Mouse (Mus musculus): Measurements from ENCODE around the gene Adgrl1.

Adgrl1 gene

DNA sequence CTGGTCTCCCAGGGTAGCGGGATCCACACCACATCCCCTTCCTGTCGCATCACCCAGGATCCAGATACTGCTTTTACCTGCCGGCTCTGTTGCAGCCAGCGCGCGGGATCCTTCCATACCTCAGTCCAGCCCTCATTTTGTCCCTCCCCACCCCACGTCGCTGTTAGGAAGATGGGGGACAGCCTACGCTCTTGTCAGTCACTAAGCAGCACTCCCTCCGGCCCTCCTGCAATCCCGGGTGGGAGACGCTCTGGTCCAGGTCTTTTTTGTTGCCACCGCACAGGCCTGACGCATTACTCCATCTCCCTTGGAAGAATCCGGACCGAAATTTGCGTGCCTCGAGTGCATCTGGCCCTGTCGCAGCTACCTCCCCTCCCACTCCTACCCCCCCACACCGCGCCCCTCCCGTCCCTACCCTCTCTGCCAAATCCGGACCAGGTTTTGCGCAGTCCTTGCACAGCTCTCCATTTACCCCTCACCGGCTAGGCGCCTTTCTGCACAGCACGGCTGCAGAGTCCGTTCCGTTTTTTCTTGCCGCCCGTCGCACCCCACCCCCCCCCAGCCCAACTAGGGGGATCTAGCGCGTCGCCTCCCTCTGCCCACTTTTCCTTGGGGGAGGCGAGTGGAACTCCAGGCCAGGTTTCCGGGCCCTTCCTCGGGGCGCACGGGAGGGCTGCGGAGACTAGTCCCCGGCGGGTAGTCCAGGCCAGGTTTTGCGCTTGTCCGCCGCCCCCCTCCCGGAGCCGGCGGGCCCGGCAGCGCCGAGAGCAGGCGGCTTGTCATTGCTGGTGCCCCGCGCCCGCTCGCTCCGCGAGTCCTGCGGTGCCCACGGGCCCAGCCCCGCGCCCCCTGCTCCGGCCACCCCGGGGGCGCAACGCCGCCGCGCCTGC is at the start of gene Adgrl1:
TSS of gene Adgrl1 (plus strand) at position 743 of the 890 bp plus-strand sequence.
- DNase-seq = peak; percentile 98

DNA sequence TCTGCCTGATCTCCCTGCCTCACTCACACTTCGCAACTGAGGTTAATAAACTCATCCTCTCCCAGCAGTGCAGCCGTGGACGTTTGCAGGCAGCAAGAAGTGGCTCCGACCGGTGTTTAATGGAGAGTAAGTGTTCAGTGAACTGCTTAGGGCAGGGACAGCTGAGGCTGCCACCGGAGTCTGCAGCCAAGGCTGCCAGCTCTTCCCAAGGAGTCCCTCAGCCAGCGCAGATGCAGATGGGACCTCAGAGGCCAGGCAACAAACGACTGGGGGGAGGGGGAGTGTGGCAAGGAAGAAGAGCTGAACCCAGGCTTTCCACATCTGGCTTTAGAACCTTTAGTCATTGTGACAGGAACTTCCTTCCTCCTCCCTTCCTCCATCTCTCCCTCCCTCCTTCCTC is 47.6 kb upstream of the Adgrl1 start:
- DNase-seq = no peak

DNA sequence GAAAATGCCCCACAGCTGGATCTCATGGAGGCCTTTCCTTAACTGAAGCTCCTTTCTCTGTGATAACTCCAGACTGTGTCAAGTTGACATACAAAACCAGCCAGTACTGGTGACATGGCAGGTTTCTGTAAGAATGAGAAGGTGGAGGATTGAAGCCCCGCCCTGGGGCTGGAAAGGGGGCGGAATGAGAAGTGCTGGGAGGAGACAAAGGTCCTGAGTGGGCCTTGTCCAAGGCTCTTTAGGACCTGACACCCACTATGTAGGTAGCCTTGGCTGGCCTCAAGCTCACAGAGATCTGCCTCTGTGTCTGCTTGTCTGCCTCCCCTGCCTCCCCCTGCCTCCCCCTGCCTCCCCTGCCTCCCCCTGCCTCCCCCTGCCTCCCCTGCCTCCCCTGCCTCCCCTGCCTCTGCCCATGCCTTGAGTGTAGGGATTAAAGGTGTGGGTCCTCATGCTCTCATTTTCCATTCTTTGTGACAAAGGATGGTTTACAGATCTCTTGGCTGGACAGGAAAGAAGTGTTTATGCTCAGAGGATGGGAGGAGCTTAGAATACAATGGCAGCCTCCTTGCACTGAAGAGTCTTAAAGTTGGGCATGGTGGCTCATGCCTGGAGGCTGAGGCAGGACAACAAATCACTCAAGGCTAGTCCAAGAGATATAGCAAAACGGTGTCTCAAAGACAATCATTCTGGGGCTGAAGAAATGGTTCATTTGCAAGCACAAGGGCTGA is 46.4 kb upstream of the Adgrl1 start:
- no peak for DNase-seq

DNA sequence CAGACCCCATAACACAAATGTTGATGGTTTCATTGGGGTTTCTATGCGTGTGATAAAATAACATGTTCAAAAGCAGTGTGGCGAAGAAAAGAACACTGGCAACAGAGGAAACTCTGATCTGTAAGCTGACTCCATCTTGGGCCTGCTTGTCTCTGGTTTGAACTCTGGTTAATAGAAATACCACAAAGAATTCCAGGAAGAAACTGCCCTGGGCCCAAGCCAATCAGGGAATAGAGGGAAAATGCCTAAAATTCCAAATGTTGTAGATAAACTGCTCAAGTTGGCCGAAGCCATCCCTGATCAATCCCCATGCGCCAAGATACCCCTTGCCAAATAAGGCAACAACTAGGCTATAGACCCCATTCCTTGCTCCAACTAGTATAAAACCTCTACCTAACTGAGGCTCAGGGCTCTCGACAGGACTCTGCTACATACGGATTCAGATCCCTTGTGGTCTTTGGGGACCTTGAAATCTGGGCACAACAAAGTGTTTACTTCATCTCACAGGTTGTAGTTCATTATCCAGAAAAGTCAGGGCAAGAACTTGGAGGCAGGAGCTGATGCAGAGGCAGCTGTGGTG is 43.3 kb upstream of the Adgrl1 start:
- no peak for DNase-seq

DNA sequence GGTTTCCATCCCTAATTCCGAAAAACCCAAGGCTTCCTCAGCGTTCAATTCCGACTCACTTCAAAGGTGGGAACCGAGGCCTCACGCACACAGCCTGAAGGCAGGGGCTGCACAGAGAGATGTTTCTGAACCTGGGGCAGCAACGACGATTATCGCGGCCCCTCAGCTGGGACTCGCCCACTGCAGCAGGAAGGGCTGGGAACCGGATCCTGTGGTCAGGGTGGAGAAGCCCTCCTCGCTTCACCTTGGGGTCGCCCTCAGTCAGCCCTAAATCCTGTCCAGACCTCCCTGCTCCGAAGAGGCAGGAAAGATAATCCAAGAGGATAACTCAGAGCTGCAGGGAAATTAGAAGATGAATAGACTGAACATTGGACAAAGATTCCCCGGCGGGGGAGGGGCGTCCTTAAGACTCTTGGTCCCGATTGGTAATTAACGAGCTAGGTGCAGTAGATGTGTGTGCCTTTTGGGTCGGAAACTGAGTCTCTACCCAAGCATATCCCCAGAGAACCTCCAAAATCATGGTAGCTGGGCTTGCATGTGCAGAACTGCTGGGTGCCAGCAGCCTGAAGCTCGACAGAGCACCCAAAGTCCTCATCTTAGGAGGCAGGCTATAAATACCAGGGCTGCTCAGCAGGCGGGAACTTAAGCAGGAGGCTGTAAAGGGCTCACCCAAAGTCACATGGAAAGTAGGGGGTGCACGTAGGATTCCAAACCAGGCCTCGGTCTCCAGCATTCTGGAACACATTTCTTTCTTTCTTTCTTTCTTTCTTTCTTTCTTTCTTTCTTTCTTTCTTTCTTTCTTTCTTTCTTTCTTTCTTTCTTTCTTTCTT is 37.3 kb upstream of the Adgrl1 start:
- no peak for DNase-seq

DNA sequence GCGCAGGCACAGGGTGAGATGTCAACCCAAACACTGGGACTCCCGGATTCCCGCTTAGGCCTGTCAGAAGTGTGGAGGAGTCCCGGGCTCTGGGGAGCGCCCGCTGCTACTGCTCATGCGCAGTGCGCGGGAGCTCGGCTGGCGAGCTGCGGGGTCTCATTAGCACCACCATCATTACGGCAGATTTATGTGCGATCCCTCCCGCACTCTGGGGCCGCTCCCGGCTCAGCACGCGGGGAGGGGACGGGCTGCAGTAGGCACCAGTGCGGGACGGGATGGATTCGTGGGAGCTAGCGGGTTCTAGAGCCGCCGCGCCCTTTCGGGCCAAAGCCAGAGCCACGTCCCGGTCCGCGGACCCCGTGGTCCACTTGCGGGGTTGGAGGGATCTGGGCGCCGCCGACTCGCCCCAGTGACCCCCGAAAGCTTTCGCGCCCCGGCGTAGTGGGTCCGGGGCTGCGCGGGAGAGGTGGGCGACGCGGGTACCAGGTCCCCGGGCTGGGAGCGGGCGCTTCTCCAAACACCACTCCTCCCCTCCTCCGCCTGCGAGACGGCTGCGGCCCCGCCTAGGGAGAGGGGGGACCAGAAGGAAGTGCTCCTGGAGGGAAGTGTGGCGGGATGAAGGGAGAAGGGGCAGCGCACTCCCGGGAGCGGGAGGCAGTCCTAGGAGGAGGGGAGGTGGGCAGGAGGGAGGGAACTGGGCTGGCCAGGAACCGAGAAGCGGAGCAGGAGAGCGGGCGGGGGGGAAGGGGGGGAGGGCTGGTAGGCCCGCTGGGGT is 24.8 kb upstream of the Adgrl1 start:
- peak; percentile 48 for DNase-seq

- no peak for DNase-seq
Observed at GRCm38 (mm10) chr8:83875656-83876040, 24.3 kb upstream of the Adgrl1 start.

DNA sequence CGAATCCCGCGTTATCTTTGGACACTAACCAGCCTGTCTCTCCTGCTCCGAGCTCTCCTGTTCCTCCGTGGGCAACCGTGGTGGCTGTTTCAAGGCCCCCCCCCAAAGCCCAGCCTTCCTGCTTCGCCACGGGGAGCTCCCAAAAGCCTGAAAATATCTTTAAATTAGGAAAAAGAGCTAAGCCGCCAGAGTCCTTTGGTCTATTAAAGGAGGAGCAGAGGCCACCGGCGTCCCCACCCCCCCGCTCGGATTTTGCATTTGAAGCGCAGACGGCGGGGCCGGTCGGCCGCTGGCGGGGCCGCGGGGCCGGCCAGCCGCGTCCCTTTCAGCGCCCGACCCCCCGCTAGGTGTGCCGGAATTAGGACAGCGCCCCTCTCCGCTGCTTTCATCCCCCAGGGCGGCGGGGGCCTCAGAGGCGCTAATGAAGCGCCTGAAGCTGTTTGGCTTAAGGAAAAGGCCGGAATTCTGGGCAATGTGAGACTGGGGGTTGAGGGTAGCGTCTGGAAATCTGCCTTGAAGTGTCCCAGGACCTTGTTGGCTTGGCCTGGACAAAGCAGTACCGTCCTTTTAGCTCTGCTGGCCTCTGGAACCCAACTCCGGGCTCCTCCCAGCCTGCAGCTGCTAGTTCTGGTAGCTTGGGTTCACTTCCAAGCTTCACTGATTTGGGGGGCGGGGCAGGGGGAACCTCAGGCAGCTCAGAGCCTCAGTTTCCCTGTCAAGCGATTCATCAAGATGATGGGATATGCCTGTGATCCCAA is 23.6 kb upstream of the Adgrl1 start:
- DNase-seq = no peak

- DNase-seq = no peak
Observed at GRCm38 (mm10) chr8:83876838-83877223, 23.1 kb upstream of the Adgrl1 start.

- DNase-seq = no peak
Observed at GRCm38 (mm10) chr8:83888409-83888808, 11.5 kb upstream of the Adgrl1 start.

GRCm38 (mm10) chr8:83892061-83892460 is 7.8 kb upstream of the Adgrl1 start:
- no peak for DNase-seq

- peak; percentile 69 for DNase-seq
Observed at GRCm38 (mm10) chr8:83893915-83894314, 6.0 kb upstream of the Adgrl1 start.

GRCm38 (mm10) chr8:83895894-83896293 is 4.0 kb upstream of the Adgrl1 start:
- DNase-seq = no peak

- DNase-seq = no peak
Observed at GRCm38 (mm10) chr8:83896461-83896860, 3.4 kb upstream of the Adgrl1 start.

DNA sequence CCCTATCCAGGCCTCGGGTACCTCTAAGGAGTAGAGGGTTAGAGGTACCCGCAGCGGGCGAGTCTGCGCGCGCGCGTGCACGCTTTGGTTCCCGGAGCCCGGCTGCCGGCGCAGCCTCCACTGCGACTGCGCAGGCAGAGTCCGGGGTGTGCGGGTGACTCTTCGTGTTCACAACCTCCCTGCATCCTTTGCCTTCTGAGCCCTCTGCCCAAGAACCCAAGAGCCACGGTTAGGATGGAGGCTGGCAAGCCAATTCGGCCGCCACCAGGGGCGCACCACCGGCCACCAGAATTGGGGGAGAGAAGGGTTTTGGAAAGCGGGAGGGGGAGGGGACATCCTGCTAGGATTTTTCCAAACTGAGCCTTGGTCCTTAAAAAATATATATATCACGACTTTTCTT is 2.7 kb upstream of the Adgrl1 start:
- DNase-seq = no peak

DNA sequence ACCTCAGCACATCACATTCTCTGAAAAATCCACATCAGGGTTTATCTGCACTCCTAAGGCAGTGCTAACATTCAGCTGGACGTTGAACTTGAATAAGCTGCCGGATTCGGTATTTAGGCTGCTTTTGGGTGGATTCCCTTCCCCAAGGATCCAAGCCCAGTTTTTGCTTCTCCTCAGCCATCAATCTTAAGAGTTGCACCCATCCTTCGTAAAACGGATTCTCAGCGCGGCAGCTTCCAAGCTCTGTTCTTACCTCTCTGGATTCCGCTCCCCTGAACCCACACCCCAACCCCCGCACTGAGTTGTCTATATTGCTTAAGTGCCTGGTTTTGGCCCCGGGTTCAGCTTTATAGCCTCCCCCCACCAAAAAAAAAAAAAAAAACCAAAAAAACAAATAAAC is 1.4 kb upstream of the Adgrl1 start:
- peak; percentile 49 for DNase-seq

- DNase-seq = peak; percentile 74
Observed at GRCm38 (mm10) chr8:83898985-83899362, 931 bp upstream of the Adgrl1 start.

DNA sequence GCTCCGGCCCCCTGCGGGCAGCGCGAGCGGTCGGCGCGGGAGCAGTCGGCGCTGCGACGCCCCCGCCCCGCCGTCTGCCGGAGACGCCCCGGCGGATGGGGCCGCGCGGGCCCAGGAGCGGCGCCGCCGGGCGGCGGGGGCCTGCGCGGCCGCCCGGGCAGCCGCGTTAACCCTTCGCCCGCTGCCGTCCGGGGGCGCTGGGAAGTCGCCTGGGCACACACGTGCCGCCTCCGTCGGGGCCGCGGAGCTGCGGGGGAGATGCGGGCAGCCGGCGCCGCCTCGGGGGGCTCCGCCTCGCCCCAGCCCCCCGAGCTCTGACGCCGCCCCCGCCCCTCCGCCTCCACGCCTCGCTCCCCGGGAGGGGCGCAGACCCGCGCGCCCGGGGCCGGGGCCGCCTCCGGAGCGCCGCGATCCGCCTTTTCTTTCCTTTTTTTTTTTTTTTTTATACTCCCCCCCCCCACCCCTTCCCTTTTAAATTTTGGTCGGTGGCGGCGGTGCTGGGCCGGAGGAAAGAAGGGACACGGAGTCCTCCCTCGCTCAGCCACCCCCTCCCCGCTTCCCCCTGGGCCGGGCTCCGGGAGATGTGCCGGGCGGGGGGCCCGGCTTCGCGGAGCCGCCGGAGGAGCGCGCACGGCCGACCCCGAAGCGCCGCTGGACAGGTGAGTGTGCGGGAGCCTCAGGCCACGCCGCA is 506 bp downstream of the Adgrl1 start:
- peak; percentile 42 for DNase-seq

DNA sequence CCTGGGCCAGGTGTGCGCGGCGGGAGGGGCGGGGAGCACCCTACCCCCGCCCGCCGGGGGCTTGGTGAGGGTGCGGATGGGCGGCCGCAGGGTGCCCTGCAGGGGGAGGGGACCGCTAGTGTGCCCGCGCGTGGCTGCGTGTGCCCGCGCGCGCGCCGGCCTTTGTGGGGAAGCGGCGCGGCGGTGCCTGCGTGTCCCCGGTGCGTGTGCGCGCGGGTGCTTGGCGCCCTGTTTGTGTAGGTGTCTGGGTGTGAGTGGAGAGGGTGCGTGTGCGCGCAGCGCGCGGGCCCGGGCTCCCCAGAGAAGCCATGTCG is 1.0 kb downstream of the Adgrl1 start:
- peak; percentile 88 for DNase-seq

DNA sequence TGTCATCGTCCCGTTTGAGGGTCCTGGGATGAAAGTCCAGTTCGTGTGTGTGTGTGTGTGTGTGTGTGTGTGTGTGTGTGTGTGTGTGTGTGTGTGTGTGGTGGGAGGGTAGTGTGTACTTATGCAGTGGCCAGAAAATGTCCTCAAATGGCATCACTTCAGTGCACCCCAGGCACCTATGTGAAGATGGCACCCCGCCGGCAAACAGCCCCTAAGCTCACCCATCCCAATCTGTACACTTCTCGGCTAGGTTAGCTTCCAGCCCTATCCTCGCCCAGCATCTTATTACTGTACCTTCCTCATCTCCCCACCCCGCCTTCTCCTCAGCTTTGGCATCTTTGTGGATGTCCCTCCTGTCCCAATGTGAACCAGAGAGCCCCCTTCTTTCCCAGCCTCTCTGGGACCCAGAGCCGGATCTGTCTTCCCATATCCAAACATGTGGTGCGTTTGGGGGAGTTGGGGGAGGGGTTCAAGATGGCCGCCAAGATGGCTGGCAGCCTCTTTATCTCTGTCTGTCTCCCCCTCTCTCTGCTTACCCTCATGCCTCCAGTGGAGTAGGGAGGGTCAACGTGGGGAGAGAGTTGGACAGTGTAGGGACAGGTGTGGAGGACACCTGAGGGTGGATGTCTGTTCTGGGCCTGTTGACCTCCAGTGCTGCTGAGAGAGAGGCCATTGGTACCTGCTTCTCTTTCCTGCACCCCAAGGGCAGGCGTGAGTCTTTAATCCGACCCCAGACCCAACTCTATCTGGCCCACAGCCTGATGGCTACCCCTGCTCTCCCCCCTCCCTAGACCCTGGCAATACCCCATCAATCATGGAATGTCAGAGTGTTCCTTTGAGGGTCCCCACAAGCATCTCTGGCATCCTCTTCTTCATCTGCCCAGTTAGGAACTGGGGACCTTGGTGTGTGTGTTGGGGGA is 1.9 kb downstream of the Adgrl1 start:
- no peak for DNase-seq

All from layer of hippocampus, adult 9-11 months (tissue).